Comparison of ENCODE assay signal across 12 mouse cellular contexts in genomic region chr16:57947309-57947708, GRCm38 (mm10).
"Had no signal": no experiment of that assay in that cellular context is flagged by ENCODE, and none has a peak within 500 bp of the region (broad histone marks: within the 10 kb centered on the region; RNA-seq: fewer than 3 reads in every experiment).

No protein-coding gene starts in this region.

- H3K27me3 ChIP-seq: neural tube, embryonic 13.5 days had no signal

- H3K4me2 ChIP-seq: neural tube, embryonic 13.5 days had no signal

- H3K9me3 ChIP-seq: midbrain, embryonic 10.5 days; neural tube, embryonic 13.5 days had no signal

- H3K4me1 ChIP-seq: neural tube, embryonic 13.5 days had no signal

- DNase-seq: kidney, adult 18-20 months; kidney, postnatal 10 days; kidney, postnatal 4 days; left cerebral cortex, postnatal 4 days; lung, adult 18-20 months; midbrain, embryonic 14.5 days; right cerebral cortex, postnatal 25 days had no signal

- H3K36me3 ChIP-seq: midbrain, embryonic 10.5 days; neural tube, embryonic 13.5 days had no signal

- H3K4me3 ChIP-seq: layer of hippocampus, adult 2 months; midbrain, embryonic 10.5 days; neural tube, embryonic 13.5 days had no signal

- H3K27ac ChIP-seq: layer of hippocampus, adult 2 months; liver, embryonic 14.5 days; midbrain, embryonic 10.5 days; neural tube, embryonic 13.5 days; stomach, postnatal 0 days had no signal

- H3K9ac ChIP-seq: liver, embryonic 14.5 days; neural tube, embryonic 13.5 days had no signal
